Mouse (Mus musculus): ENCODE data around the gene Hhipl1.

GRCm38 (mm10) chr12:108367909-108368308, 61.8 kb downstream of the Hhipl1 start:
- no peak for TF ChIP-seq CTCF (IDR thresholded peaks at IDR 0.05; ENCODE audit: extremely low read depth, insufficient read length, insufficient replicate concordance, low read depth, low read length)
- TF ChIP-seq POLR2A (IDR thresholded peaks at IDR 0.05; ENCODE audit: low read depth, low read length): no peak
